Mouse (Mus musculus): ENCODE data around the gene Lce1k.
A peak's percentile ranks its signal among the peaks of the same experiment; 100 is the strongest.

The Lce1k gene

GRCm38 (mm10) chr3:92807791-92808190 lies at the start of gene Lce1k:
Lce1k (minus strand) TSS chr3:92807891.
- DNase-seq (ENCODE audit: low read depth, low spot score): no peak

- DNase-seq (ENCODE audit: low read depth, low spot score): no peak
Observed at GRCm38 (mm10) chr3:92851186-92851585, 43.5 kb upstream of the Lce1k start, which contains the start of gene Lce1l. Lce1l (minus strand) TSS chr3:92851286.

GRCm38 (mm10) chr3:92827108-92827507 lies 19.4 kb upstream of the Lce1k start, which contains the start of gene Kprp:
Kprp (minus strand) TSS chr3:92827247.
- no peak for DNase-seq (ENCODE audit: low read depth, low spot score)

- DNase-seq (ENCODE audit: low read depth, low spot score): no peak
Observed at GRCm38 (mm10) chr3:92825808-92826207, 18.1 kb upstream of the Lce1k start.

GRCm38 (mm10) chr3:92816036-92816435 lies 8.3 kb upstream of the Lce1k start:
- peak; percentile 97 for DNase-seq (ENCODE audit: low read depth, low spot score)

GRCm38 (mm10) chr3:92815581-92815980 lies 7.9 kb upstream of the Lce1k start:
- peak; percentile 74 for DNase-seq (ENCODE audit: low read depth, low spot score)

GRCm38 (mm10) chr3:92790414-92790813 lies 17.3 kb downstream of the Lce1k start, which contains the start of gene Lce1j:
Lce1j (minus strand) TSS chr3:92790514.
- DNase-seq (ENCODE audit: low read depth, low spot score): no peak

- no peak for DNase-seq (ENCODE audit: low read depth, low spot score)
Observed at GRCm38 (mm10) chr3:92778799-92779198, 28.9 kb downstream of the Lce1k start, which contains the start of gene Lce1i. Lce1i (minus strand) TSS chr3:92778899.

GRCm38 (mm10) chr3:92771573-92771972 lies 36.1 kb downstream of the Lce1k start:
- DNase-seq (ENCODE audit: low read depth, low spot score): peak; percentile 48

- DNase-seq (ENCODE audit: low read depth, low spot score): no peak
Observed at GRCm38 (mm10) chr3:92764965-92765364, 42.7 kb downstream of the Lce1k start, which contains the start of gene Lce1h. Lce1h (minus strand) TSS chr3:92765065.

Data from R1 (cell line).